Mouse (Mus musculus): ENCODE data around the gene Fam24a. TPM values are rescaled to one million over a fixed set of nuclear protein-coding genes. Genes with fewer than 3 reads are reported as not detected.

The Fam24a gene
- not detected in 2 replicates for polyA plus RNA-seq (2012; rRNA removed; ENCODE audit: low replicate concordance)

GRCm38 (mm10) chr7:131333564-131333963 is at the start of gene Fam24a:
Fam24a (plus strand) TSS chr7:131333864.

GRCm38 (mm10) chr7:131322192-131322591 is 11.5 kb upstream of the Fam24a start, which contains the start of gene Cuzd1:
Cuzd1 (minus strand) TSS chr7:131322292.

GRCm38 (mm10) chr7:131329416-131329815 is 4.2 kb upstream of the Fam24a start, which contains the start of gene Fam24b:
Fam24b (minus strand) TSS chr7:131329516.

GRCm38 (mm10) chr7:131362615-131363300 is 29.1 kb downstream of the Fam24a start, which contains the start of gene 2310057M21Rik:
2310057M21Rik (minus strand) TSS chr7:131362759.

GRCm38 (mm10) chr7:131370648-131371469 is 37.2 kb downstream of the Fam24a start, which contains the start of gene Pstk:
Pstk (plus strand) TSS chr7:131371141.

Other genes with a start within 250 kb of the Fam24a start
- gene 4933402N03Rik, start 187.6 kb upstream of the Fam24a start, polyA plus RNA-seq (2012; rRNA removed; ENCODE audit: low replicate concordance), result not detected in 2 replicates
- gene 5430419D17Rik, start 159.5 kb upstream of the Fam24a start, polyA plus RNA-seq (2012; rRNA removed; ENCODE audit: low replicate concordance), result 0.39 TPM in 1 of 2 replicates, not detected in the other
- gene Cuzd1, start 11.6 kb upstream of the Fam24a start, polyA plus RNA-seq (2012; rRNA removed; ENCODE audit: low replicate concordance), result 5.6 TPM in 1 of 2 replicates, not detected in the other
- 0.15 TPM in 1 of 2 replicates, not detected in the other for gene Fam24b, start 4.3 kb upstream of the Fam24a start, polyA plus RNA-seq (2012; rRNA removed; ENCODE audit: low replicate concordance)
- 1.2 and 6.0 TPM in 2 replicates for gene 2310057M21Rik, start 28.9 kb downstream of the Fam24a start, polyA plus RNA-seq (2012; rRNA removed; ENCODE audit: low replicate concordance)
- 44.4 and 63.0 TPM in 2 replicates for gene Pstk, start 37.3 kb downstream of the Fam24a start, polyA plus RNA-seq (2012; rRNA removed; ENCODE audit: low replicate concordance)
- 2.1 and 4.3 TPM in 2 replicates for gene Ikzf5, start 76.7 kb downstream of the Fam24a start, polyA plus RNA-seq (2012; rRNA removed; ENCODE audit: low replicate concordance)
- 0.78 and 1.8 TPM in 2 replicates for gene Acadsb, start 76.7 kb downstream of the Fam24a start, polyA plus RNA-seq (2012; rRNA removed; ENCODE audit: low replicate concordance)
- gene Hmx3, start 209.0 kb downstream of the Fam24a start, polyA plus RNA-seq (2012; rRNA removed; ENCODE audit: low replicate concordance), result 2.5 and 4.6 TPM in 2 replicates
- gene Hmx2, start 214.9 kb downstream of the Fam24a start, polyA plus RNA-seq (2012; rRNA removed; ENCODE audit: low replicate concordance), result 0.69 and 0.78 TPM in 2 replicates
- 18.6 and 21.7 TPM in 2 replicates for gene Bub3, start 226.4 kb downstream of the Fam24a start, polyA plus RNA-seq (2012; rRNA removed; ENCODE audit: low replicate concordance)